Mouse (Mus musculus) limb, embryonic 10.5 days (tissue): ENCODE results near the gene Ubxn1. TPM values are rescaled to one million over a fixed set of nuclear protein-coding genes. Genes with fewer than 3 reads are reported as not detected.
A peak's percentile ranks its signal among the peaks of the same experiment; 100 is the strongest.

Source experiments
- DNase-seq: peaks from one replicate; pipeline ENCODE4 v3.0.0-alpha.2; 2017; ENCODE audit warnings: low spot score
- H3K27ac ChIP-seq: fragments of 300-500 bp; sonication (generic); 2 replicates; pipeline ENCODE4 v1.5.1; 2016; ENCODE audit warnings: mild to moderate bottlenecking
- H3K27me3 ChIP-seq: fragments of 300-500 bp; sonication (generic); 2 replicates; pipeline ENCODE4 v1.6.1; 2016; ENCODE audit warnings: low read depth, mild to moderate bottlenecking; ENCODE audit not compliant: poor library complexity, severe bottlenecking
- H3K36me3 ChIP-seq: fragments of 300-500 bp; sonication (generic); 2 replicates; pipeline ENCODE4 v1.6.1; 2016; ENCODE audit warnings: mild to moderate bottlenecking, moderate library complexity
- H3K4me1 ChIP-seq: fragments of 300-500 bp; sonication (generic); 2 replicates; pipeline ENCODE4 v1.6.1; 2016
- H3K4me3 ChIP-seq: fragments of 300-500 bp; sonication (generic); 2 replicates; pipeline ENCODE4 v1.5.1; 2016; ENCODE audit warnings: mild to moderate bottlenecking, moderate library complexity
- H3K9me3 ChIP-seq: fragments of 300-500 bp; sonication (generic); replicated peaks from 2 replicates; pipeline ENCODE4 v1.6.1; 2016; ENCODE audit warnings: mild to moderate bottlenecking
- WGBS: fragments of 180-500 bp; shearing (Covaris S2); methylation state at CpG from one replicate; pipeline ENCODE4 v1.1.7; 2016; 5-methylcytosine and 5-hydroxymethylcytosine counted together
- microRNA-seq: library from miRNA; unstranded; fragments of <30 nt; microRNA quantifications from one replicate; pipeline ENCODE4, GENCODE M21; 2017
- polyA plus RNA-seq: library from polyadenylated mRNA; unstranded; fragments of >200 nt; fragmentation: Nextera tagmentation; extraction: Ambion mirVana; gene quantifications from 2 replicates; pipeline ENCODE4 v1.2.1, GENCODE M21; 2016

The Ubxn1 gene
- polyA plus RNA-seq, 1 experiment from 2014 or later = 211 TPM

DNA sequence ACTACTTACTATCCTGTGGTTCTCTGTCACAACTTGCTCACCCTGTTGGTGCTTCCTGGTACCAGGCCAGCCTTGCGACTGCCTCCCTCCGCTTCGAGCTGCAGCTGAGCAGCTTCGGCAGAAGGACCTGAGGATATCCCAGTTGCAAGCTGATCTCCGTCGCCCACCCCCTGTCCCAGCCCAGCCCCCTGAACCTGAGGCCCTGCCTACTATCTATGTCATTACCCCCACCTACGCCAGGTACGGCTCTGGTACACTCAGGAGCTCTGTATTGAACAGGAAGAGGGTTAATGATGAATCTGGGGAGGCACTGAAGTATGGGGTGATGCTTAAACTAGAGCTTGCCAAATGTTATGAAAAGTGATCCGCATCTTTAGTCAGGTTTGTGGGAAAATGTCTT, 50.4 kb downstream of the Ubxn1 start:
- no peak for DNase-seq
- Histone ChIP-seq H3K4me1 (peaks cover 16% of the 10 kb centered on the region), H3K9me3 (no peaks in the 10 kb centered on the region), H3K36me3 (peaks cover 45% of the 10 kb centered on the region), H3K27ac (no peak overlapping the region), H3K4me3 (peak overlapping the region; percentile 85), H3K27me3 (no peaks in the 10 kb centered on the region)
- WGBS = 75% methylated on average over 9 of the region's 9 CpGs

Small RNA genes lying within 50 kb of the gene (microRNA-seq; reads per million reads assigned to microRNA genes)
- gene Mir5136 = not detected

Other genes with a start within 250 kb of the Ubxn1 start
- gene Chrm1, start 207.7 kb upstream of the Ubxn1 start, polyA plus RNA-seq = 0.10 TPM in 1 of 2 replicates, not detected in the other
- gene Slc3a2, start 148.1 kb upstream of the Ubxn1 start, polyA plus RNA-seq = 119 and 128 TPM in 2 replicates
- gene Wdr74, start 135.7 kb upstream of the Ubxn1 start, polyA plus RNA-seq = 121 and 145 TPM in 2 replicates
- gene 1700092M07Rik, start 130.8 kb upstream of the Ubxn1 start, polyA plus RNA-seq = 2.8 and 3.1 TPM in 2 replicates
- 99.3 and 134 TPM in 2 replicates for gene Stx5a, start 130.1 kb upstream of the Ubxn1 start, polyA plus RNA-seq
- gene Nxf1, start 114.4 kb upstream of the Ubxn1 start, polyA plus RNA-seq = 257 and 273 TPM in 2 replicates
- gene Tmem223, start 100.5 kb upstream of the Ubxn1 start, polyA plus RNA-seq = 181 and 183 TPM in 2 replicates
- gene Tmem179b, start 97.0 kb upstream of the Ubxn1 start, polyA plus RNA-seq = 41.3 and 43.7 TPM in 2 replicates
- gene Taf6l, start 85.1 kb upstream of the Ubxn1 start, polyA plus RNA-seq = 44.2 and 47.0 TPM in 2 replicates
- 206 and 216 TPM in 2 replicates for gene Polr2g, start 72.9 kb upstream of the Ubxn1 start, polyA plus RNA-seq
- gene Zbtb3, start 68.9 kb upstream of the Ubxn1 start, polyA plus RNA-seq = 5.9 and 6.1 TPM in 2 replicates
- 80.2 and 85.2 TPM in 2 replicates for gene Ttc9c, start 52.2 kb upstream of the Ubxn1 start, polyA plus RNA-seq
- 4.7 and 5.2 TPM in 2 replicates for gene Hnrnpul2, start 51.5 kb upstream of the Ubxn1 start, polyA plus RNA-seq
- not detected in 2 replicates for gene AC129217.1, start 41.7 kb upstream of the Ubxn1 start, polyA plus RNA-seq
- 37.2 and 42.5 TPM in 2 replicates for gene Bscl2, start 34.0 kb upstream of the Ubxn1 start, polyA plus RNA-seq
- 5.0 and 7.2 TPM in 2 replicates for gene Gng3, start 32.3 kb upstream of the Ubxn1 start, polyA plus RNA-seq
- gene Lrrn4cl, start 20.7 kb upstream of the Ubxn1 start, polyA plus RNA-seq = 0.29 and 0.39 TPM in 2 replicates
- 56.8 and 60.6 TPM in 2 replicates for gene Uqcc3, start 9.4 kb downstream of the Ubxn1 start, polyA plus RNA-seq
- 110 and 149 TPM in 2 replicates for gene Lbhd1, start 12.2 kb downstream of the Ubxn1 start, polyA plus RNA-seq
- gene Gm49403, start 12.4 kb downstream of the Ubxn1 start, polyA plus RNA-seq = not detected in 2 replicates
- 151 and 188 TPM in 2 replicates for gene 1810009A15Rik, start 17.4 kb downstream of the Ubxn1 start, polyA plus RNA-seq
- gene Gm49416, start 17.4 kb downstream of the Ubxn1 start, polyA plus RNA-seq = 0.45 TPM in 1 of 2 replicates, not detected in the other
- 59.2 and 61.9 TPM in 2 replicates for gene Ints5, start 21.5 kb downstream of the Ubxn1 start, polyA plus RNA-seq
- 117 and 129 TPM in 2 replicates for gene Ganab, start 26.6 kb downstream of the Ubxn1 start, polyA plus RNA-seq
- gene B3gat3, start 48.9 kb downstream of the Ubxn1 start, polyA plus RNA-seq = 47.0 and 48.1 TPM in 2 replicates
- 4.1 and 4.3 TPM in 2 replicates for gene Rom1, start 57.9 kb downstream of the Ubxn1 start, polyA plus RNA-seq
- 37.1 and 37.5 TPM in 2 replicates for gene Eml3, start 58.1 kb downstream of the Ubxn1 start, polyA plus RNA-seq
- 229 and 233 TPM in 2 replicates for gene Mta2, start 70.4 kb downstream of the Ubxn1 start, polyA plus RNA-seq
- gene Tut1, start 82.4 kb downstream of the Ubxn1 start, polyA plus RNA-seq = 49.6 and 49.7 TPM in 2 replicates
- 563 and 631 TPM in 2 replicates for gene Eef1g, start 95.5 kb downstream of the Ubxn1 start, polyA plus RNA-seq
- gene Ahnak, start 117.8 kb downstream of the Ubxn1 start, polyA plus RNA-seq = 5.3 and 8.9 TPM in 2 replicates
- gene Scgb1a1, start 216.5 kb downstream of the Ubxn1 start, polyA plus RNA-seq = not detected in 2 replicates